Mouse (Mus musculus): ENCODE measurements at regions not wholly inside any gene's neighbourhood (a gene's known extent, or its start where the extent isn't known, plus 50 kb on each side); places are given as distances from the start of the nearest gene placed in this dataset.

- H3K4me3 ChIP-seq (replicated peaks; ENCODE audit: low read length) = no peak overlapping the region
- peaks cover 38% of the 10 kb centered on the region for H3K4me1 ChIP-seq (replicated peaks; ENCODE audit: low read depth, low read length)
- H3K36me3 ChIP-seq (ENCODE audit: insufficient read depth, low read length) = no peaks in the 10 kb centered on the region
- TF ChIP-seq NANOG (IDR thresholded peaks at IDR 0.05; ENCODE audit: borderline replicate concordance, low read length) (no peak), POU5F1 (IDR thresholded peaks at IDR 0.05; ENCODE audit: borderline replicate concordance, low read length) (no peak), CTCF (conservative IDR thresholded peaks at IDR 0.05; ENCODE audit: low read length) (no peak)
- no peaks in the 10 kb centered on the region for H3K9me3 ChIP-seq (ENCODE audit: low read length)
- 0 out of 2 replicates have a peak, but pooled peaks cover 2% of the 10 kb centered on the region for H3K27me3 ChIP-seq (ENCODE audit: insufficient read depth, low read length)
Measured at GRCm38 (mm10) chr2:173379736-173380135, 103.4 kb upstream of the Pmepa1 start.

- H3K9me3 ChIP-seq (ENCODE audit: low read length) = no peaks in the 10 kb centered on the region
- 0 out of 2 replicates have a peak, but pooled peaks cover 2% of the 10 kb centered on the region for H3K27me3 ChIP-seq (ENCODE audit: insufficient read depth, low read length)
- peaks cover 44% of the 10 kb centered on the region for H3K4me1 ChIP-seq (replicated peaks; ENCODE audit: low read depth, low read length)
- H3K36me3 ChIP-seq (ENCODE audit: insufficient read depth, low read length) = no peaks in the 10 kb centered on the region
- no peak overlapping the region for H3K4me3 ChIP-seq (replicated peaks; ENCODE audit: low read length)
- no peak for TF ChIP-seq NANOG (IDR thresholded peaks at IDR 0.05; ENCODE audit: borderline replicate concordance, low read length)
- no peak for TF ChIP-seq POU5F1 (IDR thresholded peaks at IDR 0.05; ENCODE audit: borderline replicate concordance, low read length)
- no peak for TF ChIP-seq CTCF (conservative IDR thresholded peaks at IDR 0.05; ENCODE audit: low read length)
Measured at GRCm38 (mm10) chr2:173380341-173380761, 104.0 kb upstream of the Pmepa1 start.

DNA sequence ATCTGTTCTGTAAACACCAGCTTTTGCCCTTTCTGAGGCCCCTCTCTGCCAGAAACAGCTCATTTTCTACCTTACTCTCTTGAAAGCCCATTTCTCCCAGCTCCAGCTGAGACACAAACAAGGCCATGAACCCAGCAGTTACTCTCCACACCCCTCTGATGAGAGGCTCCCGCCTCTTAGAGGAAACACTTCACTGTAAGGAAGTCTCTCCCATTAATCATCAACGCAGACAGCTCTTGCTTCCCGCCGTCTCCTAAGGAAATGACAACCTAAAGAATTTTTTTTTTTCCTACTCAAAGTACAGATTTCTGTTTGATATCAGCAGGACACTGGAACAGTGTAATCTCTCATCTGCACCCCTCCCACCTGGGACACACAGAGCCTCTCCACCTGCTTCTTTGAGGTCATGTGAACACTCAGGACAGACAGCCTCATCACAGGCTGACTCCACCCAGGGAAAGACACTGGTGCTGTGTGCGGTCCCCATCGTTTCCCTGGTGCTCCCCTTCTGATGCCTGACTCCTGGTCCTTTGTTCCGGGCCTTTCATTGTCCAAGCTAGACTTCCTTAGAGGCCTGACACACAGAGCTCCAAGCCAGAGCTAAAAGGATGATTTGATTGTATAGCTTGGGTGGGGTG, 106.0 kb upstream of the Pmepa1 start:
- H3K27me3 ChIP-seq (ENCODE audit: insufficient read depth, low read length) = peaks cover 4% of the 10 kb centered on the region; the same call in 1 of the 2 replicates
- no peaks in the 10 kb centered on the region for H3K9me3 ChIP-seq (ENCODE audit: low read length)
- TF ChIP-seq POU5F1 (IDR thresholded peaks at IDR 0.05; ENCODE audit: borderline replicate concordance, low read length) (no peak), NANOG (IDR thresholded peaks at IDR 0.05; ENCODE audit: borderline replicate concordance, low read length) (no peak), CTCF (conservative IDR thresholded peaks at IDR 0.05; ENCODE audit: low read length) (no peak)
- H3K36me3 ChIP-seq (ENCODE audit: insufficient read depth, low read length) = no peaks in the 10 kb centered on the region
- peaks cover 53% of the 10 kb centered on the region for H3K4me1 ChIP-seq (replicated peaks; ENCODE audit: low read depth, low read length)
- H3K4me3 ChIP-seq (replicated peaks; ENCODE audit: low read length) = no peak overlapping the region

DNA sequence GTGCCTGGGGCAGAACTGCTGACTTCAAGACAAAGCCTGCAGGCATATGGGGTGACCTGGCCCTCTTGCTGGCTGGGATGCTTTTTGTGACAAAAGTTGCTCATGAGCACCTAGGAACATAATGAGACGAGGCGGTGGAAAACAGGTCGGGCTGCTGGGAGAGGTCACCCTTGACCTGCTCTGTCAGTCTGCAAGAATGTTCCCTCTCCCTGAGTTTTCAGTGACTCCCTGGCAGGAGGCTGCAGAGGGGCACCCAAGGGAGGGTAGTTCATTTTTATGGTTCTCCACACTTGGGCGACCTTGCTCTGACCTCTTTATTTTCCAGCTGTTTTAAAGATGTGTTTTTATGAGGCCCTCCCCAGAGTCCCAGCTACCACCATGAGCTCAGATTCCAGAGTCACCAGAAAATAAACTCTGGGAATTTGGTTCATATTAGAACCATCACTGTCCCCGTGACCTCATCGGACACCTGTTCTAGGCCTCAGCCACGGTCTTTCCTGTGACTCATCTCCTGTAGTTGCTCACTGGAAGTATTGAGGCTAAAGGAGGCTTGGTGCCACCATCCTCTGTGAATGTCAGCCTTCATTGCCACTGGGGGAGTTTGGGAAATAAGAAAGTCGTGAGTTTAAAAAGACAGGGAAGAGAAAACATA, 108.7 kb upstream of the Pmepa1 start:
- peaks cover 38% of the 10 kb centered on the region for H3K4me1 ChIP-seq (replicated peaks; ENCODE audit: low read depth, low read length)
- H3K4me3 ChIP-seq (replicated peaks; ENCODE audit: low read length) = no peak overlapping the region
- no peaks in the 10 kb centered on the region for H3K9me3 ChIP-seq (ENCODE audit: low read length)
- H3K36me3 ChIP-seq (ENCODE audit: insufficient read depth, low read length) = no peaks in the 10 kb centered on the region
- TF ChIP-seq NANOG (IDR thresholded peaks at IDR 0.05; ENCODE audit: borderline replicate concordance, low read length) = no peak
- TF ChIP-seq POU5F1 (IDR thresholded peaks at IDR 0.05; ENCODE audit: borderline replicate concordance, low read length) = no peak
- no peak for TF ChIP-seq CTCF (conservative IDR thresholded peaks at IDR 0.05; ENCODE audit: low read length)
- peaks cover 8% of the 10 kb centered on the region; the same call in 1 of the 2 replicates for H3K27me3 ChIP-seq (ENCODE audit: insufficient read depth, low read length)

GRCm38 (mm10) chr2:173385722-173386141, 109.4 kb upstream of the Pmepa1 start:
- H3K9me3 ChIP-seq (ENCODE audit: low read length) = peaks cover 4% of the 10 kb centered on the region
- TF ChIP-seq NANOG (IDR thresholded peaks at IDR 0.05; ENCODE audit: borderline replicate concordance, low read length) (no peak), CTCF (conservative IDR thresholded peaks at IDR 0.05; ENCODE audit: low read length) (no peak), POU5F1 (IDR thresholded peaks at IDR 0.05; ENCODE audit: borderline replicate concordance, low read length) (no peak)
- H3K4me1 ChIP-seq (replicated peaks; ENCODE audit: low read depth, low read length) = peaks cover 36% of the 10 kb centered on the region
- H3K4me3 ChIP-seq (replicated peaks; ENCODE audit: low read length) = no peak overlapping the region
- H3K27me3 ChIP-seq (ENCODE audit: insufficient read depth, low read length) = peaks cover 6% of the 10 kb centered on the region; the same call in 1 of the 2 replicates
- H3K36me3 ChIP-seq (ENCODE audit: insufficient read depth, low read length) = no peaks in the 10 kb centered on the region

DNA sequence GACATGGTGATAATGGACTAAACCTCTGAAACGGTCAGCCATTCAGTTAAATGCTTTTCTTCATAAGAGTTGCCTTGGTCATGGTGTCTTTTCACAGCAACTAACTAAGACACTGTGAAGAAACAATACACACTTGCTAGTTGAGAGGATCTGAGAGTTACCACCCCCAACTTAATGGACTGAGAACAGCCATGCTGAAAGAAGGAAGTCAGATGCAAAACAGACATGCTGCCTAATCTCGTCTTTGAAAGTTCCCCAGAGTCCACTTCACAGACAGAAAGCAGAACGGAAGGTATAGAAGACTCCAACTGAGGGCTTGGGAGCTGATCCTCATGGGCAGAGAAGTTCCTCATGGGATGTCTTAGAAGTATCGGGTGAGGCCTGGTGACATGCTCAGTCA, 111.8 kb upstream of the Pmepa1 start:
- Histone ChIP-seq H3K27me3 (ENCODE audit: insufficient read depth, low read length) (peaks cover 6% of the 10 kb centered on the region; the same call in 1 of the 2 replicates), H3K4me3 (replicated peaks; ENCODE audit: low read length) (no peak overlapping the region), H3K4me1 (replicated peaks; ENCODE audit: low read depth, low read length) (peaks cover 22% of the 10 kb centered on the region), H3K36me3 (ENCODE audit: insufficient read depth, low read length) (no peaks in the 10 kb centered on the region), H3K9me3 (ENCODE audit: low read length) (peaks cover 16% of the 10 kb centered on the region)
- TF ChIP-seq NANOG (IDR thresholded peaks at IDR 0.05; ENCODE audit: borderline replicate concordance, low read length) (no peak), CTCF (conservative IDR thresholded peaks at IDR 0.05; ENCODE audit: low read length) (no peak), POU5F1 (IDR thresholded peaks at IDR 0.05; ENCODE audit: borderline replicate concordance, low read length) (no peak)

- TF ChIP-seq POU5F1 (IDR thresholded peaks at IDR 0.05; ENCODE audit: borderline replicate concordance, low read length) = no peak
- no peak for TF ChIP-seq CTCF (conservative IDR thresholded peaks at IDR 0.05; ENCODE audit: low read length)
- TF ChIP-seq NANOG (IDR thresholded peaks at IDR 0.05; ENCODE audit: borderline replicate concordance, low read length) = no peak
- Histone ChIP-seq H3K4me3 (replicated peaks; ENCODE audit: low read length) (no peak overlapping the region), H3K36me3 (ENCODE audit: insufficient read depth, low read length) (no peaks in the 10 kb centered on the region), H3K27me3 (ENCODE audit: insufficient read depth, low read length) (no peaks in the 10 kb centered on the region), H3K4me1 (replicated peaks; ENCODE audit: low read depth, low read length) (peaks cover 7% of the 10 kb centered on the region; the same call in 1 of the 2 replicates), H3K9me3 (ENCODE audit: low read length) (peaks cover 22% of the 10 kb centered on the region)
Measured at GRCm38 (mm10) chr2:173392557-173393323, 116.4 kb upstream of the Pmepa1 start.

- Histone ChIP-seq H3K9me3 (ENCODE audit: low read length) (peaks cover 27% of the 10 kb centered on the region), H3K4me3 (replicated peaks; ENCODE audit: low read length) (no peak overlapping the region), H3K27me3 (ENCODE audit: insufficient read depth, low read length) (no peaks in the 10 kb centered on the region), H3K36me3 (ENCODE audit: insufficient read depth, low read length) (no peaks in the 10 kb centered on the region), H3K4me1 (replicated peaks; ENCODE audit: low read depth, low read length) (peaks cover 7% of the 10 kb centered on the region; the same call in 1 of the 2 replicates)
- no peak for TF ChIP-seq CTCF (conservative IDR thresholded peaks at IDR 0.05; ENCODE audit: low read length)
- no peak for TF ChIP-seq POU5F1 (IDR thresholded peaks at IDR 0.05; ENCODE audit: borderline replicate concordance, low read length)
- no peak for TF ChIP-seq NANOG (IDR thresholded peaks at IDR 0.05; ENCODE audit: borderline replicate concordance, low read length)
Measured at GRCm38 (mm10) chr2:173393324-173393592, 116.9 kb upstream of the Pmepa1 start.

Measured in E14TG2a.4 (cell line).